Mouse (Mus musculus) layer of hippocampus, postnatal 14 days (tissue): ENCODE data around the gene Vmn1r59. TPM values are rescaled to one million over a fixed set of nuclear protein-coding genes. Genes with fewer than 3 reads are reported as not detected.
"Not testable (repeated sequence)": the region's sequence is repeated elsewhere in the genome, so short reads cannot be mapped to it uniquely, and the experiment has no call there.

Experiments
- DNase-seq, 2 experiments: peaks; one replicate each; pipeline ENCODE4 v3.0.0; 2021 to 2022; ENCODE audit warnings: low spot score in 2 of 2, mixed read lengths in 1 of 2
- long read RNA-seq, 2 experiments: library from polyadenylated mRNA; stranded (forward); transcript quantifications; one replicate each; pipeline ENCODE4 v2.0.0; 2021
- total RNA-seq, 2 experiments: library from RNA; stranded (reverse); gene quantifications; 2 replicates each; pipeline ENCODE4 v1.2.3; 2021

The Vmn1r59 gene
- total RNA-seq = not detected
- long read RNA-seq, experiment 1 = 0 reads
- long read RNA-seq, experiment 2 = 0 reads

- DNase-seq = no peak
Observed at GRCm38 (mm10) chr7:5456674-5457073, at the start of gene Vmn1r59. Gene Vmn1r59 (minus strand): TSS chr7:5456774.

GRCm38 (mm10) chr7:5493856-5494255 is 37.3 kb upstream of the Vmn1r59 start, which contains the start of gene Vmn2r28:
Gene Vmn2r28 (minus strand): TSS chr7:5493956.
- DNase-seq = not testable (repeated sequence)

GRCm38 (mm10) chr7:5454011-5454410 is 2.6 kb downstream of the Vmn1r59 start:
- not testable (repeated sequence) for DNase-seq

GRCm38 (mm10) chr7:5448627-5449026 is 7.9 kb downstream of the Vmn1r59 start:
- no peak for DNase-seq

GRCm38 (mm10) chr7:5413296-5413695 is 43.3 kb downstream of the Vmn1r59 start, which contains the start of gene Vmn1r58:
Gene Vmn1r58 (minus strand): TSS chr7:5413396.
- DNase-seq = not testable (repeated sequence)

GRCm38 (mm10) chr7:5406201-5406600 is 50.4 kb downstream of the Vmn1r59 start:
- no peak for DNase-seq

Other genes starting within 250 kb of the Vmn1r59 start
- not detected for gene Vmn1r57, start 238.3 kb downstream of the Vmn1r59 start, total RNA-seq
- gene Gm5065, start 106.2 kb downstream of the Vmn1r59 start, total RNA-seq = not detected
- not detected for gene Nlrp2, start 105.7 kb downstream of the Vmn1r59 start, total RNA-seq
- gene Vmn1r58, start 43.4 kb downstream of the Vmn1r59 start, total RNA-seq = not detected
- gene Vmn2r28, start 37.2 kb upstream of the Vmn1r59 start, total RNA-seq = not detected
- not detected for gene Vmn1r60, start 90.5 kb upstream of the Vmn1r59 start, total RNA-seq
- not detected for gene Vmn1r61, start 156.5 kb upstream of the Vmn1r59 start, total RNA-seq
- gene Vmn1r62, start 216.9 kb upstream of the Vmn1r59 start, total RNA-seq = not detected